17 mouse cellular contexts compared by ENCODE assay signal in genomic region chr10:41227626-41228025, GRCm38 (mm10).
"Had no signal": no experiment of that assay in that cellular context is flagged by ENCODE, and none has a peak within 500 bp of the region (broad histone marks: within the 10 kb centered on the region; RNA-seq: fewer than 3 reads in every experiment).

No protein-coding gene starts in this region.

- DNase-seq: kidney, adult 11 months; kidney, adult 9 months; kidney, postnatal 36 days; left cerebral cortex, postnatal 4 days; lung, postnatal 14 days; right cerebral cortex, postnatal 14 days; thymus, adult 2 months; thymus, postnatal 25 days had no signal

- H3K36me3 ChIP-seq: limb, embryonic 13.5 days; lung, embryonic 15.5 days; stomach, embryonic 15.5 days had no signal

- H3K4me1 ChIP-seq: lung, embryonic 15.5 days; midbrain, embryonic 12.5 days; stomach, embryonic 15.5 days had no signal

- H3K9me3 ChIP-seq: limb, embryonic 13.5 days; lung, embryonic 15.5 days; megakaryocyte, embryonic 14.5 days; midbrain, embryonic 12.5 days; stomach, embryonic 15.5 days had no signal

- H3K9ac ChIP-seq: limb, embryonic 13.5 days; liver, embryonic 14.5 days; lung, embryonic 15.5 days; midbrain, embryonic 12.5 days; stomach, embryonic 15.5 days had no signal

- H3K27me3 ChIP-seq: limb, embryonic 13.5 days; lung, embryonic 15.5 days; megakaryocyte, embryonic 14.5 days; midbrain, embryonic 12.5 days; stomach, embryonic 15.5 days had no signal

- H3K4me3 ChIP-seq: limb, embryonic 13.5 days; lung, embryonic 15.5 days; megakaryocyte, embryonic 14.5 days; midbrain, embryonic 12.5 days; stomach, embryonic 15.5 days had no signal

- H3K4me2 ChIP-seq: limb, embryonic 13.5 days; lung, embryonic 15.5 days; midbrain, embryonic 12.5 days; stomach, embryonic 15.5 days had no signal

- H3K27ac ChIP-seq: kidney, postnatal 0 days; limb, embryonic 13.5 days; liver, embryonic 14.5 days; lung, embryonic 15.5 days; macrophage; midbrain, embryonic 12.5 days; stomach, embryonic 15.5 days had no signal

- ATAC-seq: midbrain, embryonic 16.5 days had no signal
